Mouse (Mus musculus): ENCODE measurements at regions not wholly inside any gene's neighbourhood (a gene's known extent, or its start where the extent isn't known, plus 50 kb on each side); places are given as distances from the start of the nearest gene placed in this dataset.

DNA sequence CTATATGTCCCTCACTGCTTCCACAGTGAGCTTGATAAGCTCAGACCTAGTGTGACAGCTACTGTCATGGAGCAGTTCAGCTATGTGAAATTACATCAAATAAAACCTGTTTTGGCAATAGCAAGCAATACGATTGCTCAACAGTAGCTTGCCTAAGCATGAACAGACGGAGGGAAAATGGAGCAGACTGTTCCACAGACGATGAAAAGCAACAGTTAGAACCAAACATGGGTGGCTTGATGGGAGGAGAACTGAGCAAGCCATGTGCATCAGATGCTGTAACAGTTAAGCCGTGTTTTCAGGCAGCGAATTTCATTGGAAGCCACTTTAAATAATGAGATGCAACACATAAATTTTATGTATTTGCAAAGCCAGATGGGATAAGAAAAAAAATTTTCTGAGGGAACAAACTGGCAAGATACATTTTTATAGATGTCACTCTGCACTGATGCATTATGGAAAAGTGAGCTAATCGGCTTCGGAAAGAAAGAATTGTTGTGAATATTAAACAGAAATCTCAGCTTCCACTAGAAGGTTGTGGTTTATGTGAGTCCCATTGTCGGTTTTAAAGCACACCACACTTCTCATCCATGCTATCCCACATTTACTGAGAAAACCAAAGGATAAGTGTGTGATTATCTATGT lies 270.9 kb upstream of the 2610001J05Rik start:
- no peak for ATAC-seq (ENCODE audit: insufficient number of reproducible peaks, insufficient read depth, low FRiP score, low read depth)
- Histone ChIP-seq H3K4me1 (ENCODE audit: control insufficient read depth in 2 of 2, insufficient read depth in 2 of 2, low read length in 2 of 2) (no peaks in the 10 kb centered on the region), H3K9ac (ENCODE audit: low read length) (no peak overlapping the region), H3K27ac (replicated peaks in 1 of 2; ENCODE audit: control insufficient read depth in 1 of 2, insufficient read depth in 1 of 2, low read depth in 2 of 2, low read length in 2 of 2) (no peak overlapping the region), H3K4me2 (ENCODE audit: low read length) (no peak overlapping the region), H3K27me3 (ENCODE audit: control insufficient read depth, insufficient read depth, low read length) (no peaks in the 10 kb centered on the region), H3K9me3 (ENCODE audit: control insufficient read depth, low read length) (no peaks in the 10 kb centered on the region), H3K4me3 (ENCODE audit: control insufficient read depth in 1 of 2, insufficient read depth in 1 of 2, low read depth in 1 of 2, low read length in 2 of 2) (no peak overlapping the region), H3K36me3 (ENCODE audit: control insufficient read depth, insufficient read depth, low read length) (no peaks in the 10 kb centered on the region)
- WGBS, result 82% methylated on average over 8 of the region's 8 CpGs

DNA sequence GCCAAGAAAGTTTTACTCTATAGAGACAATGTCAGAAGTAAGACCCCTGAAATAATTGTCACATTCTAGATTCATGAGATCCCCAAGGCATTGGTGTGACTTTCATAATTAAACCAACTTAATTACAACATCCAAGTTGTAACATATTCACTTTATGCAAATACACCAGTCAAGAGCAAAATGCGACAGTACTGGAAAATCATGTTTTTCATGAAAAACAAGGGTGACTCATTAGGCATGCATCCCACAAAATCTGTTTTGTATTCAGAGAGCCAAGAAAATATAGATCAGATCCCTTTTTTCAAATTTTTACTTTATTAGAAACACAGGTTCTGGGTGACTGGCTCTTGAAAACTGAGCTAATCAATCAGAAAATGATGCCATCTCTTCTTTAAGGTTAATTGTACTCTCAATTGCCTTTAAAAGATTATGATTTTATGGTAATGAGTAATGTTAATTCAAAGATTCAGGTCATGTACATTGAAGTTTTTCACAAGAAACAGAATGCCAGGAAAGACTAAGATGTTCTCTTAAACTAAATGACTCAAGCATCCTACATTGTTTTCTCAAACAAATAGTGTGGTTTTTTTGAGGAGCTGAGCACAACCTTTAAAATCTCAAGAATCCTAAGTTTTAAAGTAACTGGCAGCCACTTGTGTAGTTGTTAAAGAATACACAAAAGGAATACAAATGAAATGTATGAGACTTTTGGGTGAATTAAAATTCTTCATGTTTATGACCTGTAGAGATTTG lies 259.2 kb upstream of the 2610001J05Rik start:
- no peaks in the 10 kb centered on the region for H3K9me3 ChIP-seq (ENCODE audit: control insufficient read depth, low read length)
- H3K4me2 ChIP-seq (ENCODE audit: low read length), result no peak overlapping the region
- H3K27me3 ChIP-seq (ENCODE audit: control insufficient read depth, insufficient read depth, low read length), result no peaks in the 10 kb centered on the region
- no peak overlapping the region for H3K4me3 ChIP-seq (ENCODE audit: control insufficient read depth in 1 of 2, insufficient read depth in 1 of 2, low read depth in 1 of 2, low read length in 2 of 2)
- H3K4me1 ChIP-seq (ENCODE audit: control insufficient read depth in 2 of 2, insufficient read depth in 2 of 2, low read length in 2 of 2), result no peaks in the 10 kb centered on the region
- H3K9ac ChIP-seq (ENCODE audit: low read length), result no peak overlapping the region
- no peaks in the 10 kb centered on the region for H3K36me3 ChIP-seq (ENCODE audit: control insufficient read depth, insufficient read depth, low read length)
- WGBS, result 80% methylated on average over 1 of the region's 1 CpGs
- ATAC-seq (ENCODE audit: insufficient number of reproducible peaks, insufficient read depth, low FRiP score, low read depth), result no peak
- no peak overlapping the region for H3K27ac ChIP-seq (replicated peaks in 1 of 2; ENCODE audit: control insufficient read depth in 1 of 2, insufficient read depth in 1 of 2, low read depth in 2 of 2, low read length in 2 of 2)

DNA sequence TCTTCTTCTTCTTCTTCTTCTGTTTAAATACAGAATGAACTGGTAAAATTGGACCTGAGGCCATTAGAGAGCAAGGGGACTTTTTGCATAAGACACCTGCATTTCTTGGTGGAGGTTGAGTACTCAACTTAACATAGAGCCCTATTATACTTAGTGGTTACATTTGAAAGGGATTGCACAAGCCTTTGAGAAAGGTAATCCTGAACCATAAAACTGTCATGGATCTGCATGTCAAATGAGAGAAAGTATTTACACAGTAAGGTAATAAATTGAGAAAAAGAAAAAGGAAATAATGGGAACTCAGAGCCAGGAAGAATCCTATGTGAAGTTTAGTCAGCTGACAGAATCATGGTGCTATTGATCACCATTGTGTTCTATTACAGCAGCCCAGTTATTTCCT lies 258.1 kb upstream of the 2610001J05Rik start:
- no peak overlapping the region for H3K4me2 ChIP-seq (ENCODE audit: low read length)
- H3K27me3 ChIP-seq (ENCODE audit: control insufficient read depth, insufficient read depth, low read length), result no peaks in the 10 kb centered on the region
- H3K36me3 ChIP-seq (ENCODE audit: control insufficient read depth, insufficient read depth, low read length), result no peaks in the 10 kb centered on the region
- no peaks in the 10 kb centered on the region for H3K9me3 ChIP-seq (ENCODE audit: control insufficient read depth, low read length)
- no peak for ATAC-seq (ENCODE audit: insufficient number of reproducible peaks, insufficient read depth, low FRiP score, low read depth)
- H3K4me1 ChIP-seq (ENCODE audit: control insufficient read depth in 2 of 2, insufficient read depth in 2 of 2, low read length in 2 of 2), result no peaks in the 10 kb centered on the region
- no peak overlapping the region for H3K9ac ChIP-seq (ENCODE audit: low read length)
- no peak overlapping the region for H3K4me3 ChIP-seq (ENCODE audit: control insufficient read depth in 1 of 2, insufficient read depth in 1 of 2, low read depth in 1 of 2, low read length in 2 of 2)
- no peak overlapping the region for H3K27ac ChIP-seq (replicated peaks in 1 of 2; ENCODE audit: control insufficient read depth in 1 of 2, insufficient read depth in 1 of 2, low read depth in 2 of 2, low read length in 2 of 2)

DNA sequence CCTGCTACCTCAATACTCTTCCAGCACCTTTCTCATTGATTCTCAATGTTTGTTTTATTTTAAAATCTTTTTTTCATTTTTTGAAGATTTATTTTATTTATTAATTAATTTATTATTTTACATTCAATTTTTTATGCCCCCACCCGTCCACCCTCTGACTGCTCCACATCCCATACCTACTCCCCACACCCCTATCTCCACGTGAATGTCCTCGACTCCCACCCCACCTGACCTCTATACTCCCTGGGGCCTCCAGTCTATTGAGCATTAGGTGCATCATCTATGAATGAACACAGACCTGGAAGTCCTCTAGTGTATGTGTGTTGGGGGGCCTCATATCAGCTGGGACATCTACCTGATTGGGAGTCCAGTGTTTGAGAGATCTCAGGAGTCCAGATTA lies 251.0 kb upstream of the 2610001J05Rik start:
- H3K4me2 ChIP-seq (ENCODE audit: low read length), result no peak overlapping the region
- no peak for ATAC-seq (ENCODE audit: insufficient number of reproducible peaks, insufficient read depth, low FRiP score, low read depth)
- H3K4me3 ChIP-seq (ENCODE audit: control insufficient read depth in 1 of 2, insufficient read depth in 1 of 2, low read depth in 1 of 2, low read length in 2 of 2), result no peak overlapping the region
- H3K27me3 ChIP-seq (ENCODE audit: control insufficient read depth, insufficient read depth, low read length), result no peaks in the 10 kb centered on the region
- H3K27ac ChIP-seq (replicated peaks in 1 of 2; ENCODE audit: control insufficient read depth in 1 of 2, insufficient read depth in 1 of 2, low read depth in 2 of 2, low read length in 2 of 2), result no peak overlapping the region
- H3K9me3 ChIP-seq (ENCODE audit: control insufficient read depth, low read length), result no peaks in the 10 kb centered on the region
- no peaks in the 10 kb centered on the region for H3K36me3 ChIP-seq (ENCODE audit: control insufficient read depth, insufficient read depth, low read length)
- WGBS, result 81% methylated on average over 3 of the region's 3 CpGs
- no peak overlapping the region for H3K9ac ChIP-seq (ENCODE audit: low read length)
- H3K4me1 ChIP-seq (ENCODE audit: control insufficient read depth in 2 of 2, insufficient read depth in 2 of 2, low read length in 2 of 2), result peaks cover 2 to 10% of the 10 kb centered on the region in 2 experiments; a peak in 1 of 4 replicates

DNA sequence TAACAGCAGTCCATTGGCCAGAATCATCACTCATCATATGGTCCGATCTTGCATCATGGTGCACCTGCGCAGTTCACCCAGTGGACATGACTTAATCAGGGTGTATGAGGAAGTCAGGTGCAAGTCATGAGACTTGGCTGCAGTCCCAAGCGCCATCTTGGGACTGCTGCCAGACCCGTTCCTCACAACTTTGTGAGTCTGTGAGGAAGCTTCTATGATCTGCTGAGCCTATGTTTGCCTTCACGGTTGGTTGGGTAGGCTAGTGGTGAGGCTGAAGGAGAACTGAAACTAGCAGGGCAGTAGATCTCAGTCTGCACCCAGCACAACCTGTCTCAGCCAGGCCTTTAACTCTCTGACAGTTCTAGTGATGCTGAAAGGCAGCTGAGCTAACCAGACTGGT lies 250.2 kb upstream of the 2610001J05Rik start:
- Histone ChIP-seq H3K9ac (ENCODE audit: low read length) (no peak overlapping the region), H3K4me2 (ENCODE audit: low read length) (no peak overlapping the region), H3K27me3 (ENCODE audit: control insufficient read depth, insufficient read depth, low read length) (no peaks in the 10 kb centered on the region), H3K4me1 (ENCODE audit: control insufficient read depth in 2 of 2, insufficient read depth in 2 of 2, low read length in 2 of 2) (peaks cover 2 to 10% of the 10 kb centered on the region in 2 experiments; a peak in 1 of 4 replicates), H3K9me3 (ENCODE audit: control insufficient read depth, low read length) (no peaks in the 10 kb centered on the region), H3K27ac (replicated peaks in 1 of 2; ENCODE audit: control insufficient read depth in 1 of 2, insufficient read depth in 1 of 2, low read depth in 2 of 2, low read length in 2 of 2) (no peak overlapping the region), H3K4me3 (ENCODE audit: control insufficient read depth in 1 of 2, insufficient read depth in 1 of 2, low read depth in 1 of 2, low read length in 2 of 2) (no peak overlapping the region), H3K36me3 (ENCODE audit: control insufficient read depth, insufficient read depth, low read length) (no peaks in the 10 kb centered on the region)
- no peak for ATAC-seq (ENCODE audit: insufficient number of reproducible peaks, insufficient read depth, low FRiP score, low read depth)
- WGBS, result 91% methylated on average over 5 of the region's 5 CpGs

DNA sequence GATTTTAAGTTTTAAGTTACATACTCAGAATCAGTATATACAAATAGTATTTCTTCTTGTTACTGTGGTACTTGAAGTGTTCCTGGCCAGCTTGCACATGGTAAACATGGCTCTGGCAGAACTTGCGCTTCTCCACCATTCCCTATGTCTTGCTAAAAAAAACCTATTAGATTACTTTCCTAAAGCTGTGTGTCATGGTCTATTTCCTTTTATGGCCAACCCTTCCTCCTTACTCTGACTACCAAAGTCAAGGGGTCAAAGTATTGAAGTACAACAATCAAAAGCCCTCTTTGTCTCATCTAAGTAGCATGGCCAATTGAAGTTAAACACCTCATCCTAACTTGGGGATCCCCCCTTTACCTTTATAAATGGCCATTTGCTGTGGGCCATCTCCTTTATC lies 223.6 kb upstream of the 2610001J05Rik start:
- WGBS, result 66% methylated on average over 1 of the region's 1 CpGs
- no peaks in the 10 kb centered on the region for H3K27me3 ChIP-seq (ENCODE audit: control insufficient read depth, insufficient read depth, low read length)
- H3K27ac ChIP-seq (replicated peaks in 1 of 2; ENCODE audit: control insufficient read depth in 1 of 2, insufficient read depth in 1 of 2, low read depth in 2 of 2, low read length in 2 of 2), result no peak overlapping the region
- H3K9me3 ChIP-seq (ENCODE audit: control insufficient read depth, low read length), result no peaks in the 10 kb centered on the region
- H3K4me3 ChIP-seq (ENCODE audit: control insufficient read depth in 1 of 2, insufficient read depth in 1 of 2, low read depth in 1 of 2, low read length in 2 of 2), result no peak overlapping the region
- H3K4me1 ChIP-seq (ENCODE audit: control insufficient read depth in 2 of 2, insufficient read depth in 2 of 2, low read length in 2 of 2), result no peaks in the 10 kb centered on the region
- H3K36me3 ChIP-seq (ENCODE audit: control insufficient read depth, insufficient read depth, low read length), result no peaks in the 10 kb centered on the region
- H3K4me2 ChIP-seq (ENCODE audit: low read length), result no peak overlapping the region
- no peak overlapping the region for H3K9ac ChIP-seq (ENCODE audit: low read length)
- no peak for ATAC-seq (ENCODE audit: insufficient number of reproducible peaks, insufficient read depth, low FRiP score, low read depth)

DNA sequence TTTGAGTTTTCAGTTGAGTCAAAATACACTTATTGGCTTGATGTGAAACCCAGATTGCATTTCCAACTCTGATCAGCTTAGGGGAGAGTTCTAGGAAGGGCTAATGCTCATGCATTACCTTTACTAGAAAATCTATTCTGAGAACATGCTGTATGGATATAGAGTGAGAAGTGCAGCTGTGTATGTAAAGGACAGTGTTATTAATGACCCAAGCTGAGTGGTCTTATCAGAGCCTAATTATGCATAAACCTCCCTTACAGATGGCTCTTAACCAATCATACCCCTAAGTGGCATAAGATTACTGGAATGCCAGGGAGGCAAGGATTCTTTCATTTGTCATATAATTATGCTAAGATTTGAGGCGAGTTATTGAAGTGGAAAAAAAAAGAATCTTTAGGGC lies 210.6 kb upstream of the 2610001J05Rik start:
- Histone ChIP-seq H3K4me2 (ENCODE audit: low read length) (no peak overlapping the region), H3K4me1 (ENCODE audit: control insufficient read depth in 2 of 2, insufficient read depth in 2 of 2, low read length in 2 of 2) (no peaks in the 10 kb centered on the region), H3K36me3 (ENCODE audit: control insufficient read depth, insufficient read depth, low read length) (no peaks in the 10 kb centered on the region), H3K27ac (replicated peaks in 1 of 2; ENCODE audit: control insufficient read depth in 1 of 2, insufficient read depth in 1 of 2, low read depth in 2 of 2, low read length in 2 of 2) (no peak overlapping the region), H3K9ac (ENCODE audit: low read length) (no peak overlapping the region), H3K9me3 (ENCODE audit: control insufficient read depth, low read length) (no peaks in the 10 kb centered on the region), H3K4me3 (ENCODE audit: control insufficient read depth in 1 of 2, insufficient read depth in 1 of 2, low read depth in 1 of 2, low read length in 2 of 2) (no peak overlapping the region), H3K27me3 (ENCODE audit: control insufficient read depth, insufficient read depth, low read length) (no peaks in the 10 kb centered on the region)
- 57% methylated on average over 1 of the region's 1 CpGs for WGBS
- ATAC-seq (ENCODE audit: insufficient number of reproducible peaks, insufficient read depth, low FRiP score, low read depth), result no peak

DNA sequence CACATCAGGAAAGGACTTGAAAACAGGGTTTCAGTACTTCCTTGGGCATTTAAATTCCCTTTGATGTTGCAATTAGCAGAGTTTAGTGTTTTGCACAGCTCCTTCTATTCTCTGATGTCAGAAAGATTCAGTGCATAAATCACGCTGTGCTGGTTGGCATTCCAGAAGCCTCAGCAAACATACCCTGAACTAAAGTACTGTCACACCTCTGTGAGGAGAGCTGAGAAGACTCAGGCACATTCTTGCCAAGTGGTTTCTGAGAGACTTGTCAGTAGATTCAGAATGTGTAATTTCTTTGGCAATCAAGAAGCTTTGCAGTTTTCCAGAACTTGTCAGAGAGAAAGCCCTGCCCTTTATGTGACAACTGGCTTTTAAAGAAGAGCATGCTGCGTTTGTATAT lies 192.4 kb upstream of the 2610001J05Rik start:
- ATAC-seq (ENCODE audit: insufficient number of reproducible peaks, insufficient read depth, low FRiP score, low read depth), result no peak
- H3K4me3 ChIP-seq (ENCODE audit: control insufficient read depth in 1 of 2, insufficient read depth in 1 of 2, low read depth in 1 of 2, low read length in 2 of 2), result no peak overlapping the region
- WGBS, result 60% methylated on average over 2 of the region's 2 CpGs
- H3K4me2 ChIP-seq (ENCODE audit: low read length), result no peak overlapping the region
- H3K27me3 ChIP-seq (ENCODE audit: control insufficient read depth, insufficient read depth, low read length), result no peaks in the 10 kb centered on the region
- H3K4me1 ChIP-seq (ENCODE audit: control insufficient read depth in 2 of 2, insufficient read depth in 2 of 2, low read length in 2 of 2), result no peaks in the 10 kb centered on the region
- no peak overlapping the region for H3K9ac ChIP-seq (ENCODE audit: low read length)
- no peaks in the 10 kb centered on the region for H3K36me3 ChIP-seq (ENCODE audit: control insufficient read depth, insufficient read depth, low read length)
- H3K9me3 ChIP-seq (ENCODE audit: control insufficient read depth, low read length), result no peaks in the 10 kb centered on the region
- no peak overlapping the region for H3K27ac ChIP-seq (replicated peaks in 1 of 2; ENCODE audit: control insufficient read depth in 1 of 2, insufficient read depth in 1 of 2, low read depth in 2 of 2, low read length in 2 of 2)

Measured in heart, embryonic 14.5 days (tissue).